Mouse (Mus musculus): ENCODE measurements around the gene Srpk3.

The Srpk3 gene

GRCm38 (mm10) chrX:73798502-73798901, 24.3 kb downstream of the Srpk3 start:
- no peak for DNase-seq (ENCODE audit: low read depth, low spot score)

GRCm38 (mm10) chrX:73805814-73806213, 31.6 kb downstream of the Srpk3 start:
- peak; percentile 42 for DNase-seq (ENCODE audit: low read depth, low spot score)

- no peak for DNase-seq (ENCODE audit: low read depth, low spot score)
These were observed 40.9 kb downstream of the Srpk3 start for GRCm38 (mm10) chrX:73815072-73815471.

GRCm38 (mm10) chrX:73816596-73817314, 42.5 kb downstream of the Srpk3 start:
- DNase-seq (ENCODE audit: low read depth, low spot score): no peak

- DNase-seq (ENCODE audit: low read depth, low spot score): no peak
These were observed 49.5 kb downstream of the Srpk3 start for GRCm38 (mm10) chrX:73823747-73824146.

- DNase-seq (ENCODE audit: low read depth, low spot score): peak; percentile 29
These were observed 50.3 kb downstream of the Srpk3 start, which contains the start of gene Pdzd4 for GRCm38 (mm10) chrX:73824185-73825151. Gene Pdzd4, minus strand, starts transcription at chrX:73824969.
